22 mouse cellular contexts compared by ENCODE assay signal in genomic region chr9:14931211-14931610, GRCm38 (mm10). TPM values are rescaled to one million over a fixed set of nuclear protein-coding genes. Genes with fewer than 3 reads are reported as not detected.
"Had no signal": no experiment of that assay in that cellular context is flagged by ENCODE, and none has a peak within 500 bp of the region (broad histone marks: within the 10 kb centered on the region; RNA-seq: fewer than 3 reads in every experiment).

No protein-coding gene starts in this region.

- DNase-seq: liver, postnatal 0 days; lung, adult 2 months; lung, postnatal 14 days; lung, postnatal 36 days; right cerebral cortex, postnatal 14 days; thymus, adult 2 months; thymus, postnatal 25 days; thymus, postnatal 4 days had no signal

- H3K27me3 ChIP-seq: liver, embryonic 15.5 days; lung, embryonic 15.5 days; midbrain, embryonic 13.5 days; midbrain, embryonic 15.5 days; neural tube, embryonic 13.5 days; neural tube, embryonic 15.5 days; stomach, embryonic 15.5 days had no signal

- H3K36me3 ChIP-seq: liver, embryonic 15.5 days; lung, embryonic 15.5 days; midbrain, embryonic 13.5 days; midbrain, embryonic 15.5 days; neural tube, embryonic 13.5 days; neural tube, embryonic 15.5 days; stomach, embryonic 15.5 days had no signal

- H3K4me3 ChIP-seq: liver, embryonic 15.5 days; lung, embryonic 15.5 days; megakaryocyte, embryonic 14.5 days; midbrain, embryonic 13.5 days; midbrain, embryonic 15.5 days; neural tube, embryonic 13.5 days; neural tube, embryonic 15.5 days; stomach, embryonic 15.5 days had no signal

- H3K27ac ChIP-seq: liver, embryonic 15.5 days; lung, embryonic 15.5 days; macrophage; midbrain, embryonic 13.5 days; midbrain, embryonic 15.5 days; neural tube, embryonic 13.5 days; neural tube, embryonic 15.5 days; stomach, embryonic 15.5 days; stomach, postnatal 0 days had no signal

- H3K4me1 ChIP-seq: liver, embryonic 15.5 days; midbrain, embryonic 13.5 days; midbrain, embryonic 15.5 days; neural tube, embryonic 13.5 days; neural tube, embryonic 15.5 days; stomach, embryonic 15.5 days had no signal

- H3K9me3 ChIP-seq: liver, embryonic 15.5 days; lung, embryonic 15.5 days; megakaryocyte, embryonic 14.5 days; midbrain, embryonic 13.5 days; midbrain, embryonic 15.5 days; neural tube, embryonic 13.5 days; neural tube, embryonic 15.5 days; stomach, embryonic 15.5 days had no signal

RNA-seq across cellular contexts. Expression of gene Izumo1r, which starts 27.5 kb away (rescaled TPM):
- polyA plus RNA-seq: liver, embryonic 15.5 days; liver, postnatal 0 days; macrophage; midbrain, embryonic 11.5 days; midbrain, embryonic 13.5 days; midbrain, embryonic 15.5 days; midbrain, postnatal 0 days; neural tube, embryonic 11.5 days; neural tube, embryonic 13.5 days; neural tube, embryonic 15.5 days; stomach, embryonic 15.5 days; stomach, postnatal 0 days; testis, adult 2 months had no signal
